Mouse (Mus musculus) hindbrain, postnatal 0 days (tissue): ENCODE data around the gene Thumpd1. TPM values are rescaled to one million over a fixed set of nuclear protein-coding genes. Genes with fewer than 3 reads are reported as not detected.

Source experiments
- ATAC-seq: fragments of 200-750 bp; cut with Nextera tagmentation; 2 replicates; pipeline ENCODE4 v1.8.0; 2017; ENCODE audit warnings: mild to moderate bottlenecking, moderate TSS enrichment, moderate library complexity
- DNase-seq: peaks from one replicate; pipeline ENCODE4 v3.0.0-alpha.2; 2015; ENCODE audit warnings: low spot score
- H3K27ac ChIP-seq: fragments of 300-500 bp; sonication (generic); 2 replicates; pipeline ENCODE4 v1.5.1; 2014; ENCODE audit warnings: mild to moderate bottlenecking
- H3K27me3 ChIP-seq: fragments of 300-500 bp; sonication (generic); 2 replicates; pipeline ENCODE4 v1.6.1; 2014; ENCODE audit warnings: low read length, mixed read lengths; ENCODE audit not compliant: insufficient read depth
- H3K36me3 ChIP-seq: fragments of 300-500 bp; sonication (generic); 2 replicates; pipeline ENCODE4 v1.6.1; 2014; ENCODE audit warnings: low read length, mixed read lengths; ENCODE audit not compliant: insufficient read depth
- H3K4me1 ChIP-seq: fragments of 300-500 bp; sonication (generic); 2 replicates; pipeline ENCODE4 v1.6.1; 2014; ENCODE audit warnings: antibody characterized with exemption, low read length, mixed read lengths; ENCODE audit not compliant: insufficient read depth
- H3K4me2 ChIP-seq: fragments of 300-500 bp; sonication (generic); 2 replicates; pipeline ENCODE4 v1.6.1; 2014; ENCODE audit warnings: low read depth, mild to moderate bottlenecking, low read length, moderate library complexity, mixed read lengths
- H3K4me3 ChIP-seq: fragments of 300-500 bp; sonication (generic); 2 replicates; pipeline ENCODE4 v1.5.1; 2014; ENCODE audit warnings: low read length
- H3K9ac ChIP-seq: fragments of 300-500 bp; sonication (generic); replicated peaks from 2 replicates; pipeline ENCODE4 v1.6.1; 2014; ENCODE audit warnings: mild to moderate bottlenecking, low read length, moderate library complexity, mixed read lengths
- H3K9me3 ChIP-seq: fragments of 300-500 bp; sonication (generic); 2 replicates; pipeline ENCODE4 v1.6.1; 2016; ENCODE audit warnings: low read length, mixed read lengths
- CTCF ChIP-seq: IDR thresholded peaks from 2 replicates; pipeline ENCODE4 v1.5.1; 2016; ENCODE audit warnings: antibody characterized with exemption, control low read depth, low read depth
- WGBS: fragments of 180-500 bp; shearing (Covaris S2); extraction: QIAGEN DNeasy Blood & Tissue Kit; methylation state at CpG from one replicate; pipeline ENCODE4 v1.1.7; 2014; 5-methylcytosine and 5-hydroxymethylcytosine counted together
- polyA plus RNA-seq: library from polyadenylated mRNA; unstranded; fragments of >200 nt; fragmentation: Nextera tagmentation; extraction: Ambion mirVana; gene quantifications from 2 replicates; pipeline ENCODE4 v1.2.1, GENCODE M21; 2015
- total RNA-seq: library from RNA; depleted of rRNA; stranded (reverse); fragments of >200 nt; gene quantifications from 2 replicates; pipeline ENCODE4 v1.2.3, GENCODE M21; 2014

The Thumpd1 gene
- total and polyA plus RNA-seq, 2 experiments from 2014 or later = 29.0 to 64.2 TPM

- Histone ChIP-seq H3K4me2 (no peak overlapping the region), H3K27ac (no peak overlapping the region), H3K36me3 (no peaks in the 10 kb centered on the region), H3K9ac (no peak overlapping the region), H3K4me1 (no peaks in the 10 kb centered on the region), H3K9me3 (no peaks in the 10 kb centered on the region), H3K4me3 (no peak overlapping the region), H3K27me3 (no peaks in the 10 kb centered on the region)
- TF ChIP-seq CTCF = no peak
- ATAC-seq = no peak
- DNase-seq = no peak
- 86% methylated on average over 2 of the region's 2 CpGs for WGBS
Measured at GRCm38 (mm10) chr7:119727621-119728020, 7.0 kb upstream of the Thumpd1 start.

- no peaks in the 10 kb centered on the region for H3K4me1 ChIP-seq
- H3K4me3 ChIP-seq = peak overlapping the region; percentile 87
- no peak for TF ChIP-seq CTCF
- no peak for DNase-seq
- peaks cover 20% of the 10 kb centered on the region for H3K36me3 ChIP-seq
- H3K9me3 ChIP-seq = no peaks in the 10 kb centered on the region
- H3K9ac ChIP-seq = peak overlapping the region; percentile 86
- peak; percentile 61 for ATAC-seq
- no peaks in the 10 kb centered on the region for H3K27me3 ChIP-seq
- H3K27ac ChIP-seq = peak overlapping the region; percentile 89
- peak overlapping the region; percentile 82 for H3K4me2 ChIP-seq
- 11% methylated on average over 8 of the region's 8 CpGs for whole genome bisulfite sequencing
Measured at GRCm38 (mm10) chr7:119720947-119721310, 331 bp upstream of the Thumpd1 start.

- Histone ChIP-seq H3K4me2 (no peak overlapping the region), H3K27me3 (no peaks in the 10 kb centered on the region), H3K27ac (no peak overlapping the region), H3K9me3 (no peaks in the 10 kb centered on the region), H3K4me1 (no peaks in the 10 kb centered on the region), H3K36me3 (peaks cover 26% of the 10 kb centered on the region), H3K4me3 (no peak overlapping the region), H3K9ac (no peak overlapping the region)
- ATAC-seq = no peak
- 91% methylated on average over 7 of the region's 7 CpGs for WGBS
- DNase-seq = no peak
- TF ChIP-seq CTCF = no peak
Measured at GRCm38 (mm10) chr7:119714111-119714510, 6.5 kb downstream of the Thumpd1 start.

GRCm38 (mm10) chr7:119694926-119695325, 25.7 kb downstream of the Thumpd1 start:
- no peak for TF ChIP-seq CTCF
- no peaks in the 10 kb centered on the region for H3K9me3 ChIP-seq
- no peaks in the 10 kb centered on the region for H3K36me3 ChIP-seq
- no peak overlapping the region for H3K27ac ChIP-seq
- H3K27me3 ChIP-seq = no peaks in the 10 kb centered on the region
- H3K4me3 ChIP-seq = no peak overlapping the region
- no peaks in the 10 kb centered on the region for H3K4me1 ChIP-seq
- DNase-seq (no peak), ATAC-seq (no peak)
- 92% methylated on average over 1 of the region's 1 CpGs for WGBS
- H3K9ac ChIP-seq = no peak overlapping the region
- H3K4me2 ChIP-seq = no peak overlapping the region

- ATAC-seq (no peak), DNase-seq (no peak)
- Histone ChIP-seq H3K4me2 (no peak overlapping the region), H3K4me3 (no peak overlapping the region), H3K4me1 (no peaks in the 10 kb centered on the region), H3K27ac (no peak overlapping the region), H3K9ac (no peak overlapping the region), H3K9me3 (no peaks in the 10 kb centered on the region), H3K27me3 (no peaks in the 10 kb centered on the region), H3K36me3 (no peaks in the 10 kb centered on the region)
- no peak for TF ChIP-seq CTCF
- WGBS = 82% methylated on average over 4 of the region's 4 CpGs
Measured at GRCm38 (mm10) chr7:119692302-119692701, 28.3 kb downstream of the Thumpd1 start.

GRCm38 (mm10) chr7:119689726-119690125, 30.9 kb downstream of the Thumpd1 start, which contains the start of gene Acsm4:
Acsm4 (plus strand) TSS chr7:119690026.
- Histone ChIP-seq H3K9ac (no peak within 1 kb of the TSS), H3K4me1 (no peaks in the 10 kb centered on the region), H3K27ac (no peak within 1 kb of the TSS), H3K9me3 (no peaks in the 10 kb centered on the region), H3K36me3 (no peaks in the 10 kb centered on the region), H3K4me3 (no peak within 1 kb of the TSS), H3K27me3 (no peaks in the 10 kb centered on the region), H3K4me2 (no peak within 1 kb of the TSS)
- ATAC-seq (no peak), DNase-seq (no peak)
- 85% methylated on average over 5 of the region's 5 CpGs for WGBS
- TF ChIP-seq CTCF = no peak

- H3K9ac ChIP-seq = no peak overlapping the region
- no peaks in the 10 kb centered on the region for H3K9me3 ChIP-seq
- no peaks in the 10 kb centered on the region for H3K36me3 ChIP-seq
- H3K27me3 ChIP-seq = no peaks in the 10 kb centered on the region
- ATAC-seq = no peak
- H3K27ac ChIP-seq = no peak overlapping the region
- DNase-seq = no peak
- H3K4me3 ChIP-seq = no peak overlapping the region
- 73% methylated on average over 4 of the region's 4 CpGs for WGBS
- no peak for TF ChIP-seq CTCF
- H3K4me2 ChIP-seq = no peak overlapping the region
- no peaks in the 10 kb centered on the region for H3K4me1 ChIP-seq
Measured at GRCm38 (mm10) chr7:119682699-119683098, 37.9 kb downstream of the Thumpd1 start.
